Mouse (Mus musculus) G1E-ER4 (cell line): ENCODE measurements around the gene Ffar3. TPM values are rescaled to one million over a fixed set of nuclear protein-coding genes. Genes with fewer than 3 reads are reported as not detected.

Experiments used
- GATA1 ChIP-seq: IDR thresholded peaks from one replicate; pipeline ENCODE4 v1.8.0; 2012; ENCODE audit warnings: low read length, inconsistent platforms
- polyA plus RNA-seq: library from polyadenylated mRNA; stranded (reverse); fragments of >175 nt; gene quantifications from 2 replicates; pipeline ENCODE4 v1.2.3, GENCODE M21; 2012

The Ffar3 gene
- polyA plus RNA-seq, 1 experiment: not detected

DNA sequence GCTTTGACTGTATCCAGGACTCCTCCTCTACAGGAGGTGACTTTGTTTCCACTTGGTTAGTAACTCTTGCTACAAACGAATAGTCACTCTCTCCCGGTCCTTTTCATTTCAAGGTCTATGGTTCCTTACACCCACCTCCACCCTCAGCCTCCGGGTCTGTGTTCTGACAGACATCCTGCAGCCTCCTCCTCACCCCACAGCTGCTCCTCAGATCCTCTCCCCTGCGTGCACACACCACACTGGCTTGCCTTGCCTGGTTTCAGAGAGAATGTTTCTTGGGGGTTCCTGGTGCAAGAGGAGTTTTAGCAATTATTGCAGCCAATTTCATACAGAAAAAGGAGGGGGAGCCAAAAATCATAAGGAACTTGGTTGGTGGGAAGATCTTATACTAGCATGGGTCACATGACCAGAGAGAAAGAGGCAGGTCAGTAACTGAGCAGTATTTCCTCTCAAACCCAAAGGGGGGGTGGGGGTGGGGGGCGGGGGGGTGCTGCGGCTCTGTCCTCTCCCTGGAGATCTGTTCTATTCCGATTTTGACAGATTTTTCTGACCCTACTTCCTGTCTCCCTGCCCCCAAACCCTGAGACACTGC lies 35.0 kb downstream of the Ffar3 start:
- TF ChIP-seq GATA1: no peak

DNA sequence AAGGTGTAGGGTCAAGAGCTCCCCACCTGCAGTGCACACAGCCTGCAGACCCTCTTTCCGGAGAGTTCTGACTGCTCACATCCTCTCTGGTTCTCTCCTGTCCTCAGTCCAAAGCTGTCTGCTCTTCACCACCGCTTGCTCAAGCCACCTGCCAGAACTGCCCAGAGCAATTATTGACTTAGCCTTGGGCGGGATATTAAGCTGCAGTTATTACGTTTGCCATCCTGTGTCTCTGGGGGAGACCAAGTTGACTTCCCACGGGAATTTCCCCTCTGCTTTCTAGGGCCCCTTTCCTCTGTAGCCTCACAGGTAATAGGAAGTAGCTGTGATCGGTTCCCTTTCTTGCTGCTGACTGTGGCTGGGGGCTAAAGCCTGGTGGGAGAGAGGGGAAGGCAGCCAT lies 35.8 kb downstream of the Ffar3 start:
- TF ChIP-seq GATA1: no peak

DNA sequence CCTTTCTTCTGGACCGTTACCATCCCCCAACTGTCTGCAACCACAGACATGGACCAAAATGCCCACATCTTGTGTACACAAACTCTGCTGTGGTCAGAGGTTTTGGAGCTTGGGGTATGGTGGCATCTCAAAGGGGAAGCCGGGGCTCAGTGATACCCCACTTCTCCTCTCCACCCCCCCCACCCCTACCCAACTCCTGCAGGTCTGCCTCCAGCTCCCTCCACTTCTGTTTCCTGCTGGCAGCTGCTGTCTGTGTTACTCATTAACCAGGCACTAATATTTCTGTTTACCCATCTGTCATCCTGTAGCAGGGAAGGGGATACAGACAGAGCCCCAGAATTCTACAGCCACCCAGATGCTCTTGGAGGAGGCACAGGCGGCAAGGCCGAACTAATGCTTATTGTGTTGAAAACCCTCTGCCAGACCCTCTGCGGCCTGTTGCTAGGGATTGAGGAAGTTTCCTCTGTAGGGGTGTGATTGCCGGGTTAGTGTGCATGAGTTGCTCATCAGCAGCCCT lies 43.6 kb downstream of the Ffar3 start:
- TF ChIP-seq GATA1: no peak

DNA sequence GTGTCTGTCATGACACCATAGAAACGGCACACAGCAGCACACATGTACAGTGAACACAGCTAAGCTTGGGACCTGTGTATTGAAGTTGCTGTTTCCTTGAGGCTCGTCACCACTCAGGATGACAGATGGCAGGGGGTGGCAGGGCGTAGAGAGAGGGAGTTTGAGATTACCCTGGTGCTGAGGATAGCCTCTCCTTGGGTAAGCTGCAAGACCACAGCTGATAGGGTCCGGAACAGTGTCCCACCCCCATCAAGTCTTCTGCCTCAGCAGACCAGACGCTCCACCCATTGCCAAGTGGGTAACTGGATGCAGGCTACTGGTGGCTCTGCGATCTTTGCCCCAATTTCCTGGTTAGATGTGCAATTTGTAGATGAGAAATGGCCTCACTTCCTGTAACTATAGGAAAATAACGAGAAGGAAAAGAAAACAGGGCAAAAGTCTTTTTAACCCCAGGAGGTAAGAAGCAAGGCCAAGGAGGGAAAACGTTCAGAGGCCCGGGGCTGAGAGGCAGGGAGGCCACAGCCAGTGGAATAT lies 44.2 kb downstream of the Ffar3 start:
- TF ChIP-seq GATA1: no peak

DNA sequence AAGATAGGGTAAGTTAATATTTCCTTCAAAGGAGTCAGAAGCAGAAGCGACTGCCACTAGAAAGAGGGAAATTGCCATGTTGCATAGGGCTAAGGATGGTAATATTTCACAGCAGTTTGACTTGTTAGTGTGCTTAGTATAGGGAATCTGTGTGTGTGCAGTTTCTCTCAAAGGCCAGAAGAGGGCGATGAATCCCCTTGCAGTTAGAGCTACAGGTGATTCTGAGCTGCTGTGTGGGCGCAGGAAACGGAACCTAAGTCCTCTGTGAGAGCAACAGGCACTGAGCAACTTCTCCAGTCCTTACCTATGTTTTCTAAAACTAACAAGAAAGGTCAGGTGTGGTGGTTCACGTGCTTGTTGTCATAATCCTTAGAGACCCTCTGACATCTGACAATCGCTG lies 45.7 kb downstream of the Ffar3 start:
- TF ChIP-seq GATA1: no peak

DNA sequence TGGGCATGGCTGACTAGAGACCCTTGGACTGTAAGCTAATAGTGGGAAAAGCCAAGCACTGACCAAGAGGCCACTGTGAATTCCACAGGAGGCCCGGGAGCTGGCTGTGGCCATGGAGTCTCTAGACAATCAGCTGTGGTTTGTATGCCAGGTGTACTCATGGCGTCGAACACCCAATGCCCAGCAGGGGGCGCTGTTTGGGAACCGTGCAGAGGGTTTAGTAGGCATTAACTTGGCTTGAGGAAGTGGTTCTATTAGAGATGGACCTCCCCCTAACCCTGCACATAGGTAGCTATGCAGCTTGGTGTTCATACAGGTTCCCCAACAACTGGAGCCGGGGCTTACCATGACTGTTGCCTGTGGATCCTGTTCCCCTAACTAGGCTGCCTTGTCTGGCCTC lies 50.1 kb downstream of the Ffar3 start:
- no peak for TF ChIP-seq GATA1

Other genes starting within 250 kb of the Ffar3 start
- gene Upk1a, start 243.3 kb downstream of the Ffar3 start, polyA plus RNA-seq: 1.4 and 2.7 TPM in 2 replicates
- 98.1 and 264 TPM in 2 replicates for gene Cox6b1, start 230.0 kb downstream of the Ffar3 start, polyA plus RNA-seq
- not detected in 2 replicates for gene Etv2, start 220.3 kb downstream of the Ffar3 start, polyA plus RNA-seq
- 415 and 519 TPM in 2 replicates for gene Rbm42, start 205.9 kb downstream of the Ffar3 start, polyA plus RNA-seq
- gene Haus5, start 191.2 kb downstream of the Ffar3 start, polyA plus RNA-seq: 38.7 and 69.6 TPM in 2 replicates
- gene Pmis2, start 184.6 kb downstream of the Ffar3 start, polyA plus RNA-seq: not detected in 2 replicates
- gene 2200002J24Rik, start 157.3 kb downstream of the Ffar3 start, polyA plus RNA-seq: not detected in 2 replicates
- gene Atp4a, start 144.0 kb downstream of the Ffar3 start, polyA plus RNA-seq: not detected in 2 replicates
- 197 and 201 TPM in 2 replicates for gene Tmem147, start 126.6 kb downstream of the Ffar3 start, polyA plus RNA-seq
- gene Gapdhs, start 112.5 kb downstream of the Ffar3 start, polyA plus RNA-seq: not detected in 2 replicates
- 5.3 and 6.4 TPM in 2 replicates for gene Sbsn, start 104.7 kb downstream of the Ffar3 start, polyA plus RNA-seq
- gene Dmkn, start 92.4 kb downstream of the Ffar3 start, polyA plus RNA-seq: 0.17 TPM in 1 of 2 replicates, not detected in the other
- not detected in 2 replicates for gene Krtdap, start 68.3 kb downstream of the Ffar3 start, polyA plus RNA-seq
- gene Ffar2, start 32.4 kb downstream of the Ffar3 start, polyA plus RNA-seq: not detected in 2 replicates
- not detected in 2 replicates for gene Ffar1, start 5.4 kb upstream of the Ffar3 start, polyA plus RNA-seq
- not detected in 2 replicates for gene Cd22, start 24.2 kb upstream of the Ffar3 start, polyA plus RNA-seq
- gene Mag, start 58.7 kb upstream of the Ffar3 start, polyA plus RNA-seq: not detected in 2 replicates
- gene Hamp2, start 68.5 kb upstream of the Ffar3 start, polyA plus RNA-seq: not detected in 2 replicates
- not detected in 2 replicates for gene Hamp, start 87.9 kb upstream of the Ffar3 start, polyA plus RNA-seq
- 162 and 181 TPM in 2 replicates for gene Usf2, start 100.6 kb upstream of the Ffar3 start, polyA plus RNA-seq
- not detected in 2 replicates for gene Lsr, start 117.3 kb upstream of the Ffar3 start, polyA plus RNA-seq
- gene Fam187b, start 117.6 kb upstream of the Ffar3 start, polyA plus RNA-seq: not detected in 2 replicates
- 0.09 and 0.35 TPM in 2 replicates for gene Fxyd5, start 186.3 kb upstream of the Ffar3 start, polyA plus RNA-seq
- gene Fxyd7, start 195.3 kb upstream of the Ffar3 start, polyA plus RNA-seq: not detected in 2 replicates
- not detected in 2 replicates for gene Fxyd1, start 201.0 kb upstream of the Ffar3 start, polyA plus RNA-seq
- gene Lgi4, start 203.2 kb upstream of the Ffar3 start, polyA plus RNA-seq: not detected in 2 replicates
- gene Fxyd3, start 220.5 kb upstream of the Ffar3 start, polyA plus RNA-seq: not detected in 2 replicates